Mouse (Mus musculus) testis, adult 2 months (tissue): ENCODE measurements around the gene Uts2. TPM values are rescaled to one million over a fixed set of nuclear protein-coding genes. Genes with fewer than 3 reads are reported as not detected.

ENCODE experiments used
- H3K27ac ChIP-seq: fragments of 200-500 bp; 2 replicates; pipeline ENCODE4 v1.5.1; 2012; ENCODE audit warnings: low read depth, low read length; ENCODE audit not compliant: control insufficient read depth, insufficient read depth
- H3K27me3 ChIP-seq: fragments of 200-500 bp; 2 replicates; pipeline ENCODE4 v1.6.1; 2012; ENCODE audit warnings: mild to moderate bottlenecking, low read length, moderate library complexity; ENCODE audit not compliant: control insufficient read depth, insufficient read depth
- H3K36me3 ChIP-seq: fragments of 200-500 bp; 2 replicates; pipeline ENCODE4 v1.6.1; 2012; ENCODE audit warnings: mild to moderate bottlenecking, low read length; ENCODE audit not compliant: control insufficient read depth, insufficient read depth
- H3K4me1 ChIP-seq: fragments of 200-500 bp; 2 replicates; pipeline ENCODE4 v1.6.1; 2012; ENCODE audit warnings: low read length; ENCODE audit not compliant: control insufficient read depth, insufficient read depth
- H3K4me3 ChIP-seq: fragments of 200-500 bp; 2 replicates; pipeline ENCODE4 v1.5.1; 2012; ENCODE audit warnings: low read depth, mild to moderate bottlenecking, low read length, moderate library complexity, mixed read lengths; ENCODE audit not compliant: control insufficient read depth
- CTCF ChIP-seq: fragments of 200-500 bp; IDR thresholded peaks from 2 replicates; pipeline ENCODE4 v1.5.1; 2012; ENCODE audit warnings: low read depth, mild to moderate bottlenecking, inconsistent platforms, low read length, moderate library complexity; ENCODE audit not compliant: control insufficient read depth, insufficient read depth, insufficient replicate concordance
- POLR2A ChIP-seq: fragments of 200-500 bp; IDR thresholded peaks from 2 replicates; pipeline ENCODE4 v1.6.1; 2012; ENCODE audit warnings: low read depth, mild to moderate bottlenecking, inconsistent platforms, low read length, moderate library complexity; ENCODE audit not compliant: control insufficient read depth
- polyA plus RNA-seq: library from polyadenylated mRNA; depleted of rRNA; stranded (reverse); fragments of >200 nt; gene quantifications from 2 replicates; pipeline ENCODE4 v1.2.3, GENCODE M21; 2012

Uts2 gene
- polyA plus RNA-seq, 1 experiment: not detected

DNA sequence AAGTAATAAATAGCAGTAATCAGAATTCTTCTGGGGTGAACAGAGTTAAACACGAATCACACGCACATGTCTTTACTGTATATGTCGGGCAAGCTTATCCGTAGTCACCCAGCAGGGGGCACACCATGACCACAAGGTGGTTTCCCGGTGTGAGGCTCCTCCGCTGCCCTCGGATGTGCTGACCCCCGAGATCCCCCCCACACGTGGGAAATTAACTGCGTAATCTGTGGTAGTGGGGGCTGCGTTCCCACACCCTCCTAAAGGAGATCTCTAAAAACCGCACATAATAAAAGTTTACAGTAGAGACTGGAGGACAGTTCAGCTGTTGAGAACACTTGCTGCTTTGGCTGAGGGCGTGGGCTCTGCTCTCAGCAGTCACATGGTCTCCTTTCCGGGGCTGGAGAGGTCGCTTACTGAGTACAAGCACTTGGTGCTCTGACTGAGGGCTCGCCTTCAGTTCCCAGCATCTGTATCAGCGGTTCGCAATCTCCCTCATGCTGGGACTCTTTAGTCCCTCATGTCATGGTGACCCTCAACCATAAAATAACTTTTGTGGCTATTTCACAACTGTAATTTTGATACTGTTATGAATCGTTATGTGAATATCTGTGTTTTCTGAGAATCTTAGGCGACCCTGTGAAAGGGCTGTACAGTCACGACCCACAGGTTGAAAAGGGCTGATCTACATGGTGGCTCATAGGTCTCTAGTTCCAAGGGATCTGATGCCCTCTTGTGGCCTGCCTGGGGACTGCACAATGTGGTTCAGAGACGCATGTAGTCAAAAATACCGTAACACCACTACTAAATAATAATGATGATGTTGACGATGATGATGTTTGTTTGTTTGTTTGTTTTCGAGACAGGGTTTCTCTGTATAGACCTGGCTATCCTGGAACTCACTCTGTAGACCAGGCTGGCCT lies 32.0 kb upstream of the Uts2 start:
- H3K27ac ChIP-seq: no peak overlapping the region
- H3K27me3 ChIP-seq: no peaks in the 10 kb centered on the region
- no peak for TF ChIP-seq POLR2A
- peak; percentile 82; the same call in 1 of the 2 replicates for TF ChIP-seq CTCF
- H3K4me1 ChIP-seq: peaks cover 16% of the 10 kb centered on the region
- no peaks in the 10 kb centered on the region for H3K36me3 ChIP-seq
- peak overlapping the region; percentile 39 for H3K4me3 ChIP-seq

DNA sequence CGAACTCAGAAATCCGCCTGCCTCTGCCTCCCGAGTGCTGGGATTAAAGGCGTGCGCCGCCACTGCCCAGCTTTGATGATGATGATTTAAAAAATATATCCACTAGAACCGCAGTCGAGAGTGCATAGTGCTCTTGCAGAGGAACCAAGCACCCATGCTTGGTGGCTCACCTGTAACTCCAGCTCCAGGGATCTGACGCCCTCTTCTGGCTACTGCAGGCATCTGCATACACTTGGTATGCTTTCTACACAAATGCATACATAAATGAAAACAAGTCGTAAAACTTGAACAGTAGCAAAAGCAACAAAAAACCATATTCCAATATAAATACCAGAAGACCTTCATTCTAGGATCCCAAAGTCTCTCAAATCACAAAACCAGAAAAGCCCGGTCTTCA lies 31.3 kb upstream of the Uts2 start:
- H3K4me1 ChIP-seq: peaks cover 16% of the 10 kb centered on the region
- no peak overlapping the region for H3K27ac ChIP-seq
- TF ChIP-seq CTCF (peak; percentile 45; the same call in 1 of the 2 replicates), POLR2A (no peak)
- H3K27me3 ChIP-seq: no peaks in the 10 kb centered on the region
- no peaks in the 10 kb centered on the region for H3K36me3 ChIP-seq
- no peak overlapping the region for H3K4me3 ChIP-seq

DNA sequence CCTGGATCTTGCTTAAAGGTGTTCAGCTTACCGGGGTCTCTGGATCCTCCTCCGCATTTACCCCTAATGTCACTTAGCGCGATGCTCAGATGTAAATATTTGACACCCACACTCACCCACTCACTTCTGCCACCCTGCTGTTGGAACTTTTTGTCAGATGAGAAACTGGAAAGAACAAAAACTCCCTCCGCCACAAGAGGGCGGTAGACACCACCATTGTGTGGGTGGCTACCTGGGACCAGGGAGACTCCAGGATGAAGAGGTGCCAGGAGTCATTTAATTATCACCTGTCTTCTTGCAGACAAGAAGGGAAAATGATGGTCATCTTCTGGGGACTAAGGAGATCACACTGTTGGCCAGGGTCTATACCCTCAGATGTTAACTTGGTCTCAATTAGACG lies 30.3 kb upstream of the Uts2 start:
- Histone ChIP-seq H3K4me3 (no peak overlapping the region), H3K27ac (no peak overlapping the region), H3K27me3 (no peaks in the 10 kb centered on the region), H3K4me1 (peaks cover 16% of the 10 kb centered on the region), H3K36me3 (no peaks in the 10 kb centered on the region)
- TF ChIP-seq CTCF (peak; percentile 76), POLR2A (no peak)

DNA sequence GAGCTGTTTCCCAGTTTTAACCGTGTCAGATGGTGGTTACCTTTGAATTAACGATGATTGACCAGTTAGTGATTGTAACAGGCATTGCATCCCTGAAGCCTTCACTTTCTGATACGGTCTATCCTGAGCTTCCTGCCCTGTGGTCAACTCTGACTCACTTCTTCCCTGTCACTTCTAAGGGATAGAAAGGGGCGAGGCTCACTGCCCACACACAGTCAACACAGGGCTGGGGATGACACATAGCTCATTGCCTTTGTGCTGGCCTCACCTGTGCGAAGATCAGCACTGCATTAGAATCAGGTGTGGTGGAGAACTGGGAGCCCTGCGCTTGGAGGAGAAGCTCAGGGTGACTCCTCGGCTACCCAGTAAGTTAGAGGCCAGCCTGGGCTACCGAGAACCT lies 27.9 kb upstream of the Uts2 start:
- no peaks in the 10 kb centered on the region for H3K27me3 ChIP-seq
- H3K36me3 ChIP-seq: no peaks in the 10 kb centered on the region

DNA sequence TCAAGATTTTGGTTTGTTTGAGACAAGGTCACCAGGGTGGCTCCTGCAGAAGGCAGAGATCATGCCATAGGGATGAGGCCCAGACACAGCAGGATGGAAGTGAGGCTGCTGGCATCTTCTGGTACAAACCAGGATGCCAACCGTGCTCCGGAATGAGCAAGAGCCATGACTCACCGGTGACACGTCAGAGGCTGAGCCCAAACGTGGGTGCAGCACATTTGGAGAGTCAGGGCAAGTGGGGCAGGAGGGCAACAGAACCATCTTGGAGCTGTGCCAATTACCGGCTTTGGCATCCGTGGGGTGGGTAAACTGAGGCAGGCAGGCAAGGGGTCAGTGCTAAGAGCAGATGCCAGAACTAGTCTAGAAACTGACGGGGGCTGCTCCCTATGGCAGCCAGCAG lies 23.6 kb upstream of the Uts2 start:
- no peak overlapping the region for H3K27ac ChIP-seq
- no peak overlapping the region for H3K4me3 ChIP-seq
- no peaks in the 10 kb centered on the region for H3K27me3 ChIP-seq
- H3K4me1 ChIP-seq: no peaks in the 10 kb centered on the region
- H3K36me3 ChIP-seq: no peaks in the 10 kb centered on the region
- TF ChIP-seq CTCF (no peak), POLR2A (no peak)

More for the DNA sequence above, 27.9 kb upstream of the Uts2 start:
- Histone ChIP-seq H3K4me1 (peaks cover 16% of the 10 kb centered on the region), H3K4me3 (no peak overlapping the region), H3K27ac (no peak overlapping the region)
- no peak for TF ChIP-seq POLR2A
- TF ChIP-seq CTCF: no peak

DNA sequence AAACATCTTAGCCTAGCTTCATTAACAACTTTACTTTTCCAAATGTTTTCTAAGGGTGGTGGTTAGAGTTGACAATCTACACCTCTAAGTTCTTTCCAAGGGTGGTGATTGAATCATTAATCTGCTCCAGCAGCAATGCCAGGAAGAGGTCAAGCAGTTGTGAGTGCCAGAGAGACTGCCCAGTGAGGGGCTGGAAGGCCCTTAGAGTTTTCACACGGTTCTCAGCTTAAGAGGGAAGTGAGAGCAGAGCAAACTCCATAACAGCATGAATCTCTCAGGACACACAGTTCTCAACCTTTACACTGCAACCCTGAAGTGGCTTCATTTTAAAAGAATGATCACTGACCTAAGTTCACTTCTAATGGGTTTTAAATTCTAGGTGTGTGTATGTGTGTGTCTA lies 21.8 kb upstream of the Uts2 start:
- Histone ChIP-seq H3K36me3 (no peaks in the 10 kb centered on the region), H3K4me1 (no peaks in the 10 kb centered on the region), H3K4me3 (no peak overlapping the region), H3K27me3 (no peaks in the 10 kb centered on the region), H3K27ac (no peak overlapping the region)
- TF ChIP-seq POLR2A (no peak), CTCF (no peak)

DNA sequence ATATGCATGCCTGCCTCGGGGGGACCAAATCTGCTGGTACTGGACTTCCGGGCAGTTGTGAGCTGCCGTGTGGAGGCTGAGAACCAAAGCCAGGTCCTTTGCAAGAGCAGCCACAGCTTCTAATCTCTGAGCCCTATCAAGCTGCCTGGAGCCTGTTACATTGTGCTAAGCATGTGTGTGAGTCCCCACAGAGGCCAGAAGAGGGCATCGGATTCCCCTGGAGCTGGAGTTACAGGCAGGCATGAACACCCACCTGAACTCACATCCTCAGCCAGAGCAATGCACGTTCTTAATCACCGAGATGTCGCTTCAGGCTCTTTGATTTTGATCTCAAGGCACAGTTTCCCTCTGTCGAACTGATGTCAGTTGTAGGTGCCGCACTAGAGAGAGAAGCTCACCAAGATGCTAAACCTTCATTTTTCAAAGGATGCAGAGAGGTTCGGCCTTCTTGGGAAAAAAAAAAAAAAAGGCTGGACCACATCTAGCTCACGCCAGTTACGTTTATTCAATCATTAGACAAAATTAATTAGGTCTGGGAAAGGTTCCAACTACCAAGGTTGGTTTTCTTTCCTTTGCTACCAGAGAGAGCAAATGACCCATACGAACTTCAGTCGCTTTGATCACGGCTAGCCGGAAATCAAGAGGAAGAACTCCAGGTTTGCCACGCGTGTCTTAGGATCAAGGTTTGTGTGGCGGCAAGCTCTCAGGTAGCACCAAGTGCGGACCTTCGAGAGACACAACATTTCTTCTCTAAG lies 18.6 kb upstream of the Uts2 start:
- no peak for TF ChIP-seq CTCF
- no peak for TF ChIP-seq POLR2A
- H3K36me3 ChIP-seq: no peaks in the 10 kb centered on the region

More for the DNA sequence above, 18.6 kb upstream of the Uts2 start:
- Histone ChIP-seq H3K4me3 (no peak overlapping the region), H3K4me1 (no peaks in the 10 kb centered on the region), H3K27me3 (no peaks in the 10 kb centered on the region), H3K27ac (no peak overlapping the region)
